Mouse (Mus musculus) G1E (cell line): ENCODE measurements around the gene Arglu1.

ENCODE experiments used
- CTCF ChIP-seq: IDR thresholded peaks from 2 replicates; pipeline ENCODE4 v1.5.1; 2012; ENCODE audit warnings: low read depth, low read length, inconsistent platforms, mixed read lengths
- GATA1 ChIP-seq: IDR thresholded peaks from 2 replicates; pipeline ENCODE4 v1.6.1; 2012; ENCODE audit warnings: borderline replicate concordance, low read length, inconsistent platforms, mixed read lengths
- GATA2 ChIP-seq: IDR thresholded peaks from 2 replicates; pipeline ENCODE4 v1.6.1; 2012; ENCODE audit warnings: low read depth, low read length, inconsistent platforms, borderline replicate concordance
- POLR2AphosphoS5 ChIP-seq: IDR thresholded peaks from 2 replicates; pipeline ENCODE4 v1.6.1; 2012; ENCODE audit warnings: low read depth, low read length, inconsistent platforms; ENCODE audit not compliant: insufficient replicate concordance
- TAL1 ChIP-seq: conservative IDR thresholded peaks from 2 replicates; pipeline ENCODE4 v1.6.1; 2012; ENCODE audit warnings: low read depth, low read length, inconsistent platforms, mixed read lengths

GRCm38 (mm10) chr8:8661103-8661758 is 29.1 kb downstream of the Arglu1 start, which contains the start of gene Efnb2:
- TF ChIP-seq CTCF: no peak
- TF ChIP-seq TAL1: no peak
- TF ChIP-seq GATA1: no peak
- TF ChIP-seq GATA2: no peak
- no peak for TF ChIP-seq POLR2AphosphoS5
